Mouse (Mus musculus): ENCODE measurements around the gene Ndufa10. TPM values are rescaled to one million over a fixed set of nuclear protein-coding genes. Genes with fewer than 3 reads are reported as not detected.
A peak's percentile ranks its signal among the peaks of the same experiment; 100 is the strongest.

Gene Ndufa10
- polyA plus RNA-seq, 2 experiments, result 110 to 270 TPM

GRCm38 (mm10) chr1:92431420-92431819, 42.2 kb downstream of the Ndufa10 start:
- WGBS, result 75% methylated on average over 3 of the region's 3 CpGs
- Histone ChIP-seq H3K9me3 (ENCODE audit: control insufficient read depth, low read length) (no peaks in the 10 kb centered on the region), H3K36me3 (ENCODE audit: control insufficient read depth, insufficient read depth, low read length) (no peaks in the 10 kb centered on the region), H3K27me3 (ENCODE audit: control insufficient read depth, insufficient read depth, low read length) (no peaks in the 10 kb centered on the region), H3K4me2 (replicated peaks; ENCODE audit: low read depth, low read length, severe bottlenecking) (no peak overlapping the region), H3K4me3 (replicated peaks; ENCODE audit: low read length) (no peak overlapping the region), H3K9ac (ENCODE audit: low read depth, low read length, severe bottlenecking) (no peak overlapping the region), H3K27ac (replicated peaks; ENCODE audit: low read depth, low read length) (no peak overlapping the region), H3K4me1 (ENCODE audit: control insufficient read depth, insufficient read depth, low read length) (no peaks in the 10 kb centered on the region; the same call in 1 of the 2 replicates)
- DNase-seq (ENCODE audit: low spot score) (no peak), ATAC-seq (ENCODE audit: low FRiP score, low read depth) (no peak)
- no peak for TF ChIP-seq POLR2A (IDR thresholded peaks at IDR 0.05; ENCODE audit: borderline replicate concordance, extremely low read depth, insufficient read depth, insufficient read length)

DNA sequence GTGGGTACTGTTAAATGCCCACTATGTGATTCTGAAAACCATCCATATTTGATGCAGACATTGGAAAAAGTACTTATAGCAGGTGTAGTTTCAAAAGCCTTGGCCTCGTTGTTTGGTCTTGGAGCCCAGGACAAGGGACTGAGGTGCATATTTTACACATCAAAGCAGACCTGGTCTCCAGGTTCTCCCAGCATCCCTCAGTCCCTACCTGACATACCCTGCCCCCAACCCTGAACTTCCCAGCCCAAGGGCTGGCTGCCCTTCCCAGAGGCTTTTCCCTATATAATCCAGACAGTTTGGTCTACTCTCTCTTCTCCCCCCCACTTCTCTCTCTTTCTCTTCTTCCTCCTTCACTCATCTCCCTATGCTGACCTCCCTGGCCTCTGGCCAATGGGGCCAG, 42.7 kb downstream of the Ndufa10 start:
- no peak for TF ChIP-seq POLR2A (IDR thresholded peaks at IDR 0.05; ENCODE audit: borderline replicate concordance, extremely low read depth, insufficient read depth, insufficient read length)
- H3K4me1 ChIP-seq (ENCODE audit: control insufficient read depth, insufficient read depth, low read length), result no peaks in the 10 kb centered on the region
- H3K9me3 ChIP-seq (ENCODE audit: control insufficient read depth, low read length), result no peaks in the 10 kb centered on the region
- DNase-seq (ENCODE audit: low spot score) (no peak), ATAC-seq (ENCODE audit: low FRiP score, low read depth) (no peak)
- H3K4me3 ChIP-seq (replicated peaks; ENCODE audit: low read length), result no peak overlapping the region
- H3K4me2 ChIP-seq (replicated peaks; ENCODE audit: low read depth, low read length, severe bottlenecking), result no peak overlapping the region
- H3K36me3 ChIP-seq (ENCODE audit: control insufficient read depth, insufficient read depth, low read length), result no peaks in the 10 kb centered on the region
- no peak overlapping the region for H3K27ac ChIP-seq (replicated peaks; ENCODE audit: low read depth, low read length)
- 95% methylated on average over 1 of the region's 1 CpGs for WGBS
- no peak overlapping the region for H3K9ac ChIP-seq (ENCODE audit: low read depth, low read length, severe bottlenecking)
- H3K27me3 ChIP-seq (ENCODE audit: control insufficient read depth, insufficient read depth, low read length), result no peaks in the 10 kb centered on the region

- H3K36me3 ChIP-seq (ENCODE audit: control insufficient read depth, insufficient read depth, low read length), result no peaks in the 10 kb centered on the region
- no peak overlapping the region for H3K27ac ChIP-seq (replicated peaks; ENCODE audit: low read depth, low read length)
- 56% methylated on average over 7 of the region's 7 CpGs for WGBS
- ATAC-seq (ENCODE audit: low FRiP score, low read depth), result no peak
- H3K9ac ChIP-seq (ENCODE audit: low read depth, low read length, severe bottlenecking), result no peak overlapping the region
- no peak for TF ChIP-seq POLR2A (IDR thresholded peaks at IDR 0.05; ENCODE audit: borderline replicate concordance, extremely low read depth, insufficient read depth, insufficient read length)
- DNase-seq (ENCODE audit: low spot score), result no peak
- no peaks in the 10 kb centered on the region for H3K9me3 ChIP-seq (ENCODE audit: control insufficient read depth, low read length)
- no peak overlapping the region for H3K4me3 ChIP-seq (replicated peaks; ENCODE audit: low read length)
- H3K27me3 ChIP-seq (ENCODE audit: control insufficient read depth, insufficient read depth, low read length), result no peaks in the 10 kb centered on the region
- no peaks in the 10 kb centered on the region for H3K4me1 ChIP-seq (ENCODE audit: control insufficient read depth, insufficient read depth, low read length)
- no peak overlapping the region for H3K4me2 ChIP-seq (replicated peaks; ENCODE audit: low read depth, low read length, severe bottlenecking)
These were observed 48.9 kb downstream of the Ndufa10 start for GRCm38 (mm10) chr1:92424714-92425113.

GRCm38 (mm10) chr1:92405131-92405530, 68.5 kb downstream of the Ndufa10 start:
- no peaks in the 10 kb centered on the region for H3K36me3 ChIP-seq (ENCODE audit: control insufficient read depth, insufficient read depth, low read length)
- no peak overlapping the region for H3K4me3 ChIP-seq (replicated peaks; ENCODE audit: low read length)
- no peak overlapping the region for H3K27ac ChIP-seq (replicated peaks; ENCODE audit: low read depth, low read length)
- no peak for TF ChIP-seq POLR2A (IDR thresholded peaks at IDR 0.05; ENCODE audit: borderline replicate concordance, extremely low read depth, insufficient read depth, insufficient read length)
- ATAC-seq (ENCODE audit: low FRiP score, low read depth), result peak; percentile 54; the same call in 1 of the 2 replicates
- peaks cover 4% of the 10 kb centered on the region; the same call in 1 of the 2 replicates for H3K4me1 ChIP-seq (ENCODE audit: control insufficient read depth, insufficient read depth, low read length)
- WGBS, result 64% methylated on average over 5 of the region's 5 CpGs
- H3K27me3 ChIP-seq (ENCODE audit: control insufficient read depth, insufficient read depth, low read length), result no peaks in the 10 kb centered on the region
- DNase-seq (ENCODE audit: low spot score), result peak; percentile 47
- H3K9ac ChIP-seq (ENCODE audit: low read depth, low read length, severe bottlenecking), result no peak overlapping the region
- H3K9me3 ChIP-seq (ENCODE audit: control insufficient read depth, low read length), result no peaks in the 10 kb centered on the region
- H3K4me2 ChIP-seq (replicated peaks; ENCODE audit: low read depth, low read length, severe bottlenecking), result no peak overlapping the region

DNA sequence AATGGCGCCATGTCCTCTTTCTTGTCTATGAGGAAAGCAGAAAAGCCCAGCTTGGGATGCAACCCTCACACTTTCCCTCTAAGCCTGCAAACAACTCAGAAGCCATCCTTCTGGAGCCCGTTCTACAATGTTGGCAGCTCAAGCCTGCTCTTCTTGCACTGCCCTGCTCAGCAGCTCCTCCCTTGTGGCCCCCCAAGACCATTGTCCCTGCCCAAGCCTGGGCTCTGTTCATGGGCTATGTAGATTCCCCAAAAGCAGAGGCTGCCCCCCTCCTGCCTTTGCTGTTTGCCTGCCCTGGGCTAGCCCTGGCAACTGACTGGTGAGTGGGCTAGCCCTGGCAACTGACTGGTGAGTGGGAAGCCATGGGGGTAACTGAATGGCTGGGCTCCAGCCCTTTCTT, 73.1 kb downstream of the Ndufa10 start:
- ATAC-seq (ENCODE audit: low FRiP score, low read depth) (no peak), DNase-seq (ENCODE audit: low spot score) (no peak)
- WGBS, result 95% methylated on average over 2 of the region's 2 CpGs
- Histone ChIP-seq H3K27ac (replicated peaks; ENCODE audit: low read depth, low read length) (no peak overlapping the region), H3K27me3 (ENCODE audit: control insufficient read depth, insufficient read depth, low read length) (no peaks in the 10 kb centered on the region), H3K4me3 (replicated peaks; ENCODE audit: low read length) (no peak overlapping the region), H3K9me3 (ENCODE audit: control insufficient read depth, low read length) (no peaks in the 10 kb centered on the region), H3K9ac (ENCODE audit: low read depth, low read length, severe bottlenecking) (no peak overlapping the region), H3K4me2 (replicated peaks; ENCODE audit: low read depth, low read length, severe bottlenecking) (no peak overlapping the region), H3K4me1 (ENCODE audit: control insufficient read depth, insufficient read depth, low read length) (peaks cover 10% of the 10 kb centered on the region), H3K36me3 (ENCODE audit: control insufficient read depth, insufficient read depth, low read length) (no peaks in the 10 kb centered on the region)
- TF ChIP-seq POLR2A (IDR thresholded peaks at IDR 0.05; ENCODE audit: borderline replicate concordance, extremely low read depth, insufficient read depth, insufficient read length), result no peak

DNA sequence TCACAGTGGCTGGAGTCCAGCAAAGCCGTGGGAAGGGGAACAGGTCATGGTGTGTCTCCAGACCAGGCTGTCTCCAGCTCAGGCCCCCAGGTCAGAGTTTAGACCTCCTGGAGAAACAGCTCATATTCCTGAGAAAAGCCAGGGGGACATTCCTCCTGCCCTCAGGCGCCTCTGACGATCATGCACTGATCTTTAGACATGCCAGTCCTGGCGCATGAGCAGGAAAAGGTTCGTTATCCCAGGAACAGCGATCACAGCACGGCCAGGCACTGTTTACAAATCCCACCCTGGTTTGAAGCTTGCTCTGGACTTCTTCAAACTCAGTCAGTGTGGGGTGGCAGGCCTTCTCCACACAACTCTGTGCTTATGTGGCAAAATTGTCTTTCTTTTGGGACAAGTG, 75.1 kb downstream of the Ndufa10 start:
- H3K9ac ChIP-seq (ENCODE audit: low read depth, low read length, severe bottlenecking), result no peak overlapping the region
- no peaks in the 10 kb centered on the region for H3K36me3 ChIP-seq (ENCODE audit: control insufficient read depth, insufficient read depth, low read length)
- H3K27ac ChIP-seq (replicated peaks; ENCODE audit: low read depth, low read length), result no peak overlapping the region
- H3K4me1 ChIP-seq (ENCODE audit: control insufficient read depth, insufficient read depth, low read length), result peaks cover 6% of the 10 kb centered on the region; the same call in 1 of the 2 replicates
- H3K27me3 ChIP-seq (ENCODE audit: control insufficient read depth, insufficient read depth, low read length), result no peaks in the 10 kb centered on the region
- H3K4me2 ChIP-seq (replicated peaks; ENCODE audit: low read depth, low read length, severe bottlenecking), result no peak overlapping the region
- DNase-seq (ENCODE audit: low spot score), result no peak
- H3K9me3 ChIP-seq (ENCODE audit: control insufficient read depth, low read length), result no peaks in the 10 kb centered on the region
- TF ChIP-seq POLR2A (IDR thresholded peaks at IDR 0.05; ENCODE audit: borderline replicate concordance, extremely low read depth, insufficient read depth, insufficient read length), result no peak
- WGBS, result 16% methylated on average over 7 of the region's 7 CpGs
- no peak for ATAC-seq (ENCODE audit: low FRiP score, low read depth)
- H3K4me3 ChIP-seq (replicated peaks; ENCODE audit: low read length), result no peak overlapping the region
